ENCODE assay signal across 25 mouse cellular contexts in genomic region chr11:20552059-20552458, GRCm38 (mm10).
"Had no signal": no experiment of that assay in that cellular context is flagged by ENCODE, and none has a peak within 500 bp of the region (broad histone marks: within the 10 kb centered on the region; RNA-seq: fewer than 3 reads in every experiment).

No protein-coding gene starts in this region.

- H3K36me3 ChIP-seq: heart, embryonic 10.5 days; heart, embryonic 12.5 days; hindbrain, embryonic 10.5 days; hindbrain, embryonic 13.5 days; hindbrain, embryonic 15.5 days; intestine, embryonic 15.5 days; limb, embryonic 13.5 days; limb, embryonic 15.5 days; liver, embryonic 12.5 days had no signal

- H3K9ac ChIP-seq: heart, embryonic 12.5 days; hindbrain, embryonic 13.5 days; hindbrain, embryonic 15.5 days; intestine, embryonic 15.5 days; limb, embryonic 13.5 days; limb, embryonic 15.5 days; liver, embryonic 12.5 days; liver, embryonic 14.5 days had no signal

- H3K4me3 ChIP-seq: gastrocnemius, adult 2 months; heart, embryonic 10.5 days; heart, embryonic 12.5 days; hindbrain, embryonic 10.5 days; hindbrain, embryonic 13.5 days; hindbrain, embryonic 15.5 days; intestine, embryonic 15.5 days; layer of hippocampus, adult 2 months; limb, embryonic 13.5 days; limb, embryonic 15.5 days; liver, embryonic 12.5 days had no signal

- ATAC-seq: hindbrain, postnatal 0 days; intestine, embryonic 15.5 days; intestine, postnatal 0 days; liver, embryonic 12.5 days had no signal

- H3K9me3 ChIP-seq: heart, embryonic 10.5 days; heart, embryonic 12.5 days; hindbrain, embryonic 10.5 days; hindbrain, embryonic 13.5 days; hindbrain, embryonic 15.5 days; intestine, embryonic 15.5 days; limb, embryonic 13.5 days; limb, embryonic 15.5 days; liver, embryonic 12.5 days had no signal

- H3K4me1 ChIP-seq: hindbrain, embryonic 15.5 days; intestine, embryonic 15.5 days; limb, embryonic 15.5 days had no signal

- H3K27me3 ChIP-seq: heart, embryonic 12.5 days; hindbrain, embryonic 13.5 days; hindbrain, embryonic 15.5 days; intestine, embryonic 15.5 days; limb, embryonic 13.5 days; limb, embryonic 15.5 days; liver, embryonic 12.5 days had no signal

- DNase-seq: gastrocnemius, adult 2 months; gastrocnemius, postnatal 10 days; gastrocnemius, postnatal 25 days; heart, adult 18-20 months; heart, postnatal 10 days; heart, postnatal 4 days; kidney, adult 18-20 months; kidney, adult 8-10 months; kidney, postnatal 10 days; kidney, postnatal 25 days; kidney, postnatal 4 days; left cerebral cortex, postnatal 4 days had no signal

- H3K4me2 ChIP-seq: heart, embryonic 12.5 days; hindbrain, embryonic 13.5 days; hindbrain, embryonic 15.5 days; intestine, embryonic 15.5 days; limb, embryonic 13.5 days; limb, embryonic 15.5 days; liver, embryonic 12.5 days had no signal

- H3K27ac ChIP-seq: gastrocnemius, adult 2 months; heart, embryonic 10.5 days; hindbrain, embryonic 10.5 days; hindbrain, embryonic 13.5 days; hindbrain, embryonic 15.5 days; hindbrain, postnatal 0 days; intestine, embryonic 15.5 days; layer of hippocampus, adult 2 months; limb, embryonic 13.5 days; limb, embryonic 15.5 days; liver, embryonic 12.5 days; liver, embryonic 14.5 days had no signal
